Mouse (Mus musculus): ENCODE data around the gene Cuta. TPM values are rescaled to one million over a fixed set of nuclear protein-coding genes. Genes with fewer than 3 reads are reported as not detected.
"Not testable (repeated sequence)": the region's sequence is repeated elsewhere in the genome, so short reads cannot be mapped to it uniquely, and the experiment has no call there.

Gene Cuta
- 186 and 189 TPM in 2 replicates for polyA plus RNA-seq (2016; fragmentation: Nextera tagmentation; extraction: Ambion mirVana)

DNA sequence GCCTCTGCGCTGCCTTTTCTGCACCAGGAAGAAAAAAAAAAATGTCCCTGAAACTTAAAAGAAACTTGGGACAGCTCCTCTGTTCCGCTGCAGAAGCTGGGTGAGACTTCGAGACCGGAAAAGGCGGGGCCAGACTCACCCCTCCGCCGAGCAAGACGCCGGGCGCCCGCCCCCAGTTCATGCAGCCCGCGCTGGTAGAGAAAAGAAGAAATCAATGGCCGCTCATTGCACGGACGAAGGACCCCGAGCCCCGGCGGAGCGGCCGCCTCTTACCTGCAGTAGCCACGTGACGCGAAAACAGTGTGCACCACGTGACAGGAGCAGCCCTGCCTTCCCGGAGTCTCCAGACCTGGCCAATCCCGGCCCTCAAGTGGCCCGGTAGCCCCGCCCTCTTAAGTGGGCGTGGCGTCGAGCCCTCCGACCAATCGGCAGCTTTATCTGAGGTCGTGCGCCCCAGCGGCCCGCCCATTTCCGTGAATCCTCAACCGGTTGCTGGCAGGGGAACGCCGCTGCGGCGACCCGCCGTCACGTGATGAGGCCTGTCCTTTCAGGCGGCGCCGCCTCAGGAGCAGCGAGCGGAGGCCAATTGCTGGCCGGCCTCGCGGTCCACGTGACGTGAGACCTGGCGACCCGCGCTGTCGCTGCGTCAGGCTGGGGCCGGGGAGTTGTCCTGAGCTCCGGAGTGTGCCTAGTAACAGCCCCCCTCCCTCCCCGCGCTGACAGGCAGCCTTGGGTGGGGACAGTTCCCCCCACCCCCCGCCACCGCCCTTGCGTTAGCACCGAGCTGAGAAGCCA is at the start of gene Cuta:
TSS of gene Cuta (minus strand) at position 392 of the 795 bp plus-strand sequence.
- H3K9me3 ChIP-seq: no peaks in the 10 kb centered on the region
- under 1% methylated on average over 69 of the region's 70 CpGs for WGBS
- H3K36me3 ChIP-seq: peaks cover 36% of the 10 kb centered on the region
- H3K4me3 ChIP-seq: peak within 1 kb of the TSS; percentile 61
- H3K27ac ChIP-seq: peak within 1 kb of the TSS; percentile 96
- H3K27me3 ChIP-seq (ENCODE audit: insufficient read depth, poor library complexity, severe bottlenecking): no peaks in the 10 kb centered on the region
- peaks cover 69% of the 10 kb centered on the region for H3K4me1 ChIP-seq (replicated peaks)
- DNase-seq (ENCODE audit: low spot score): peak; percentile 100

- H3K4me1 ChIP-seq (replicated peaks): no peaks in the 10 kb centered on the region
- DNase-seq (ENCODE audit: low spot score): no peak
- 84% methylated on average over 10 of the region's 10 CpGs for WGBS
- peaks cover 6% of the 10 kb centered on the region for H3K36me3 ChIP-seq
- H3K9me3 ChIP-seq: no peaks in the 10 kb centered on the region
- H3K27ac ChIP-seq: no peak overlapping the region
- H3K27me3 ChIP-seq (ENCODE audit: insufficient read depth, poor library complexity, severe bottlenecking): no peaks in the 10 kb centered on the region
- no peak overlapping the region for H3K4me3 ChIP-seq
Measured at GRCm38 (mm10) chr17:26985503-26986179, 46.3 kb upstream of the Cuta start.

DNA sequence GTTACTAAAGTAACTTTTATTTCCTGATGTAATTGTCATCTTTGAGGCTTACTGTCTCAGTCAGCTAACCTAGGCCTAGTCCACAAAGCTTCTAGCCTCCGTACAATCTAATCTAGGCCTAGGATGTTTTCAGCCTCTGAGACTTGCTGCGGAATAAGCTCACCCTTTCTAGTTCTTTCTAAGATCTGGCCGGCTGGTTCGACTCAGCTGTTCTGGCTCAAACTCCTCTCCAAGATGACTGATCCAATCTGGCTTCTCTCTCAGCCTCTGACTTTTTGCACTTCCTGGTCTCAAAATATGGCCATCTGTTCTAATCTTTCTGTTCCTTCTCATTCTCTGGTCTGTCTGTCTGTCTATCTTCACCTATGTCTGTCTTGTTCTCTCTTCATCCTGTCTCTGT is 44.0 kb upstream of the Cuta start:
- 95% methylated on average over 4 of the region's 4 CpGs for WGBS
- Histone ChIP-seq H3K4me3 (no peak overlapping the region), H3K27ac (no peak overlapping the region), H3K36me3 (peaks cover 27% of the 10 kb centered on the region), H3K9me3 (no peaks in the 10 kb centered on the region), H3K4me1 (replicated peaks) (no peaks in the 10 kb centered on the region), H3K27me3 (ENCODE audit: insufficient read depth, poor library complexity, severe bottlenecking) (no peaks in the 10 kb centered on the region)
- no peak for DNase-seq (ENCODE audit: low spot score)

DNA sequence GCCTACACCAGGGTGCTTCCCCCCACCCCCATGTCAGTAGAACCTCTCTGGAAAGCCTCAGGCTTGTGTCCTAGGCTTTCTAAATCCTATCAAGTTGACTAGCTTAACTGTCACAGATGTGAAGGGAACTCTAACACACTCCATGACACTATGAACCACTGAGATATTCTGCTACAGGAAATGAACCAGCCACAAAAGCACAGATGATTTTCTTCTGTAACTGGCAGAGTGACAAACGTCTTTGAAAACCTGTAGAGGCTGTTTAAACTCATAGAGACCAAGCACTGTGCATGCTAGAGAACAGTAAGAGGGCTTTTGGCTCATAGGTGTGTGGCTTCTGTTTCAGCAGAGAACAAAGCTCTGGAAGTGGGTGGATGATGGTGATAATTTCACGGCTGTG is 41.7 kb upstream of the Cuta start:
- peaks cover 51% of the 10 kb centered on the region for H3K36me3 ChIP-seq

GRCm38 (mm10) chr17:26979426-26979825 is 40.1 kb upstream of the Cuta start:
- Histone ChIP-seq H3K36me3 (peaks cover 67% of the 10 kb centered on the region), H3K4me1 (replicated peaks) (peaks cover 18% of the 10 kb centered on the region), H3K4me3 (no peak overlapping the region), H3K27me3 (ENCODE audit: insufficient read depth, poor library complexity, severe bottlenecking) (no peaks in the 10 kb centered on the region), H3K9me3 (no peaks in the 10 kb centered on the region), H3K27ac (no peak overlapping the region)
- DNase-seq (ENCODE audit: low spot score): no peak
- WGBS: 80% methylated on average over 2 of the region's 2 CpGs

More for the DNA sequence above, 41.7 kb upstream of the Cuta start:
- Histone ChIP-seq H3K4me1 (replicated peaks) (peaks cover 3% of the 10 kb centered on the region; the same call in 1 of the 2 replicates), H3K27me3 (ENCODE audit: insufficient read depth, poor library complexity, severe bottlenecking) (no peaks in the 10 kb centered on the region), H3K9me3 (no peaks in the 10 kb centered on the region), H3K4me3 (no peak overlapping the region), H3K27ac (no peak overlapping the region)
- 80% methylated on average over 2 of the region's 2 CpGs for WGBS
- DNase-seq (ENCODE audit: low spot score): no peak

- Histone ChIP-seq H3K36me3 (peaks cover 70% of the 10 kb centered on the region), H3K4me1 (replicated peaks) (peaks cover 36% of the 10 kb centered on the region)
- not testable (repeated sequence) for H3K27me3 ChIP-seq (ENCODE audit: insufficient read depth, poor library complexity, severe bottlenecking); H3K27ac ChIP-seq; H3K9me3 ChIP-seq; DNase-seq (ENCODE audit: low spot score); H3K4me3 ChIP-seq
- WGBS: 93% methylated on average over 6 of the region's 6 CpGs
Measured at GRCm38 (mm10) chr17:26977354-26977753, 38.0 kb upstream of the Cuta start.

DNA sequence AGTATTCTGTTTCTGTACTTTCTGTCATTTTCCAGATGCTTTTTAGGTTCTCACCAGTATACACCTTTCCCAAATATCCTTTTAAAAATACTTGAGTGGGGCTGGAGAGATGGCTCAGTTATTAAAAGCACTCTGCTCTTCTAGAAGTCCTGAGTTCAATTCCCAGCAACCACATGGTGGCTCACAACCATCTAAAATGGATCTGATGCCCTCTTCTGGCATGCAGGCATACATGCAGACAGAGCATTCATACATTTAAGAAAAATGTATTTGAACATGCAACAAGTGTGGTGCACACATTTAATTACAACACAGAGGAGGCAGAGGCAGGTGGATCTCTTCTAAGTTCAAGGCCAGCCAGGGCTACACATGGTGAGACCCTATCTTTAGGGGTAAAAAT is 36.0 kb upstream of the Cuta start:
- no peak for DNase-seq (ENCODE audit: low spot score)
- no peak overlapping the region for H3K4me3 ChIP-seq
- H3K36me3 ChIP-seq: peaks cover 70% of the 10 kb centered on the region
- H3K9me3 ChIP-seq: no peaks in the 10 kb centered on the region
- H3K4me1 ChIP-seq (replicated peaks): peaks cover 52% of the 10 kb centered on the region
- H3K27ac ChIP-seq: no peak overlapping the region
- H3K27me3 ChIP-seq (ENCODE audit: insufficient read depth, poor library complexity, severe bottlenecking): no peaks in the 10 kb centered on the region

DNA sequence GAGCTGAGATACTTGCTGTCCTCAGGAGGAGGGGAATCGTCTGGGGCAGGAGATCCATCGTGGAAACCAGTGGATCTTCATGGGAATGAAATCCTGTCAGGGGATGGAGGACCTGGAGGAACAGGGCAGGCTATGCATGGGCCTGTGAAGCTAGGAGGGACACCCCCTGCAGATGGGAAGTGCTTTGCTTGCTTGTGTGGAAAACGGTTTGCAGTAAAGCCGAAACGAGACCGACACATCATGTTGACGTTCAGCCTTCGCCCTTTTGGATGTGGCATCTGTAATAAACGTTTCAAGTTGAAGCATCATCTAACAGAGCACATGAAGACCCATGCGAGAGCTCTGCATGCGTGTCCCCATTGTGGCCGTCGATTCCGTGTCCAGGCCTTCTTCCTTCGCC is 35.2 kb upstream of the Cuta start:
- 94% methylated on average over 15 of the region's 15 CpGs for WGBS
- no peak for DNase-seq (ENCODE audit: low spot score)
- H3K4me3 ChIP-seq: peak overlapping the region; percentile 92; the same call in 1 of the 2 replicates

GRCm38 (mm10) chr17:26972703-26973574 is 33.6 kb upstream of the Cuta start, which contains the start of gene Zbtb9:
TSS of gene Zbtb9 (plus strand) at chr17:26973167.
- no peaks in the 10 kb centered on the region for H3K27me3 ChIP-seq (ENCODE audit: insufficient read depth, poor library complexity, severe bottlenecking)
- peak; percentile 96 for DNase-seq (ENCODE audit: low spot score)
- peaks cover 68% of the 10 kb centered on the region for H3K36me3 ChIP-seq
- WGBS: under 1% methylated on average over 75 of the region's 75 CpGs
- H3K27ac ChIP-seq: peak within 1 kb of the TSS; percentile 90
- peaks cover 52% of the 10 kb centered on the region for H3K4me1 ChIP-seq (replicated peaks)
- H3K4me3 ChIP-seq: peak within 1 kb of the TSS; percentile 92
- no peaks in the 10 kb centered on the region for H3K9me3 ChIP-seq

More for the DNA sequence above, 35.2 kb upstream of the Cuta start:
- H3K27ac ChIP-seq: no peak overlapping the region
- peaks cover 52% of the 10 kb centered on the region for H3K4me1 ChIP-seq (replicated peaks)
- H3K36me3 ChIP-seq: peaks cover 68% of the 10 kb centered on the region
- no peaks in the 10 kb centered on the region for H3K9me3 ChIP-seq
- no peaks in the 10 kb centered on the region for H3K27me3 ChIP-seq (ENCODE audit: insufficient read depth, poor library complexity, severe bottlenecking)

DNA sequence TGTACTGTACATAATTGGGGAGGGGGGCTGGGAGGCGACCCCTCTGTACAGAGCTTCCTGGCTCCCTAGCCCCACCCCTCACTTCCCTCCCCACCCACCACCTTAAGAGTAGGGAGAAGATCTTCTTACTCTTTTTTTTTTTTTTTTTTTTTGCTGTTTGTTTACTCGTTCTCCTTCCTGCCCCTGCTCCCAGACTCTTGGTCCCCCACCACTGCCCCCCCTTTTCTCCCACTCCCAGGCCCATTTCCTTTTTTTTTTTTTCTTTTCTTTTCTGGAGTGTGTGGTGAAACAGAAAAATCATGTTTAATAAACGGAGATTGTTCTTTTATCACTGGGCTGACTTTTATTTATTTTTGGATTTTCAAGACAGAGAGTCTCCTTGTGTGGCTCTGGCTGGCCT is 32.7 kb upstream of the Cuta start:
- DNase-seq (ENCODE audit: low spot score): no peak
- 10% methylated on average over 3 of the region's 3 CpGs for WGBS
- Histone ChIP-seq H3K27me3 (ENCODE audit: insufficient read depth, poor library complexity, severe bottlenecking) (no peaks in the 10 kb centered on the region), H3K4me3 (peak overlapping the region; percentile 92), H3K9me3 (no peaks in the 10 kb centered on the region), H3K36me3 (peaks cover 68% of the 10 kb centered on the region), H3K4me1 (replicated peaks) (peaks cover 52% of the 10 kb centered on the region), H3K27ac (peak overlapping the region; percentile 90)

GRCm38 (mm10) chr17:26971247-26971905 is 32.0 kb upstream of the Cuta start:
- Histone ChIP-seq H3K4me3 (peak overlapping the region; percentile 92), H3K4me1 (replicated peaks) (peaks cover 52% of the 10 kb centered on the region), H3K9me3 (no peaks in the 10 kb centered on the region), H3K36me3 (peaks cover 68% of the 10 kb centered on the region), H3K27ac (peak overlapping the region; percentile 29; the same call in 1 of the 2 replicates), H3K27me3 (ENCODE audit: insufficient read depth, poor library complexity, severe bottlenecking) (no peaks in the 10 kb centered on the region)
- DNase-seq (ENCODE audit: low spot score): no peak
- 59% methylated on average over 8 of the region's 8 CpGs for WGBS

GRCm38 (mm10) chr17:26970221-26970620 is 30.9 kb upstream of the Cuta start:
- no peak for DNase-seq (ENCODE audit: low spot score)
- Histone ChIP-seq H3K36me3 (peaks cover 68% of the 10 kb centered on the region), H3K27me3 (ENCODE audit: insufficient read depth, poor library complexity, severe bottlenecking) (no peaks in the 10 kb centered on the region), H3K4me3 (no peak overlapping the region), H3K9me3 (no peaks in the 10 kb centered on the region), H3K4me1 (replicated peaks) (peaks cover 42% of the 10 kb centered on the region), H3K27ac (no peak overlapping the region)
- WGBS: 73% methylated on average over 12 of the region's 12 CpGs
